Mouse (Mus musculus) MEL (cell line): ENCODE data around the gene 9130019O22Rik.
A peak's percentile ranks its signal among the peaks of the same experiment; 100 is the strongest.

Experiments used
- CTCF ChIP-seq, 3 experiments: IDR thresholded peaks in 2 of 3; conservative IDR thresholded peaks in 1 of 3; 2 replicates each; pipeline ENCODE4 v1.5.1; 2011 to 2012; ENCODE audit warnings: low read length in 3 of 3, low read depth in 2 of 3, mild to moderate bottlenecking in 2 of 3, improper control_type of control experiment in 1 of 3, inconsistent platforms in 1 of 3, mixed read lengths in 1 of 3, moderate library complexity in 1 of 3; ENCODE audit not compliant: control insufficient read depth in 1 of 3, insufficient read depth in 1 of 3, poor library complexity in 1 of 3, severe bottlenecking in 1 of 3
- E2F4 ChIP-seq: IDR thresholded peaks from 2 replicates; pipeline ENCODE4 v1.6.1; 2011; ENCODE audit warnings: low read depth, low read length, improper control_type of control experiment, borderline replicate concordance
- EP300 ChIP-seq, 2 experiments: IDR thresholded peaks; 2 replicates each; pipeline ENCODE4 v1.6.1; 2011; ENCODE audit warnings: improper control_type of control experiment in 2 of 2, low read length in 2 of 2, low read depth in 1 of 2, mild to moderate bottlenecking in 1 of 2
- GABPA ChIP-seq: IDR thresholded peaks from 2 replicates; pipeline ENCODE4 v1.6.1; 2012; ENCODE audit warnings: low read depth, mild to moderate bottlenecking, inconsistent platforms, low read length, improper control_type of control experiment, moderate library complexity
- HCFC1 ChIP-seq: IDR thresholded peaks from 2 replicates; pipeline ENCODE4 v1.6.1; 2012; ENCODE audit warnings: low read depth, mild to moderate bottlenecking, inconsistent platforms, low read length, improper control_type of control experiment, moderate library complexity
- MAX ChIP-seq: IDR thresholded peaks from 2 replicates; pipeline ENCODE4 v1.6.1; 2011; ENCODE audit warnings: low read length, improper control_type of control experiment
- POLR2A ChIP-seq, 2 experiments: IDR thresholded peaks; 2 replicates each; pipeline ENCODE4 v1.6.1; 2011 to 2012; ENCODE audit warnings: low read length in 2 of 2, mild to moderate bottlenecking in 2 of 2, control low read depth in 1 of 2, improper control_type of control experiment in 1 of 2, low read depth in 1 of 2, moderate library complexity in 1 of 2; ENCODE audit not compliant: control insufficient read depth in 1 of 2, insufficient read depth in 1 of 2, poor library complexity in 1 of 2
- POLR2AphosphoS2 ChIP-seq: IDR thresholded peaks from 2 replicates; pipeline ENCODE4 v1.6.1; 2011; ENCODE audit warnings: low read length, improper control_type of control experiment
- POLR2AphosphoS5 ChIP-seq: IDR thresholded peaks from 2 replicates; pipeline ENCODE4 v1.6.1; 2012; ENCODE audit warnings: low read depth, borderline replicate concordance, mild to moderate bottlenecking, inconsistent platforms, low read length, moderate library complexity, mixed read lengths
- SIN3A ChIP-seq: IDR thresholded peaks from 2 replicates; pipeline ENCODE4 v1.6.1; 2012; ENCODE audit warnings: low read length, improper control_type of control experiment, inconsistent platforms
- TCF12 ChIP-seq: IDR thresholded peaks from 2 replicates; pipeline ENCODE4 v1.6.1; 2014; ENCODE audit warnings: low read depth, mild to moderate bottlenecking, inconsistent platforms, low read length, improper control_type of control experiment, moderate library complexity
- ZMIZ1 ChIP-seq: IDR thresholded peaks from 2 replicates; pipeline ENCODE4 v1.6.1; 2012; ENCODE audit warnings: low read depth, mild to moderate bottlenecking, inconsistent platforms, low read length, improper control_type of control experiment, moderate library complexity

DNA sequence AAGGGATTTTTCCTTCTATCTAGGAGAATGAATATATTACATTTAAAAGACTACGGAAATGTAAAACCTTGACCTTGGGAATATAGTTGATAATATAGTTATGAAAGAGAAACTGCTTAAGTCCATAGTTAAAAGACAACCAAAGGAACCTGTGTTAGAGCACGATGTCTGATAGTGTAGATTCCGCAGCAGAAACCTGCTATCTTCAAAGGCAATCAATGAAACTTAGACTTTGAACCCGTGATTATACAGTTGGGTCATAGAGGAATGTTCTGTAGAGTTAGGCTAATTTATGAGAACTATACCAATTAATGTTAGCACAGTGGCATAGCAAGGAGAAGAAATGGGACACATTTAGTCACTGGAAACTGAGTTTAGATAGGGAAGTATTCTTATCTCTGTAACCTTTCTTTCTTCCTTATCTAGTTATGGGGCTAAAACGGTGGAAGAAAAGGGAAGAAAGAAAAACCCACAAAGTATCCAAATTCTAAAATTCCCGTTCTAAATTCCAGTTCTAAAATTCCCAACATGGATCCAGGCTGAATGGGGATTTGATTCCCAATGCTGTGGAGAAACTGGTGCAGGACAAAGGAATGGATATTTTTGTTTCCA is 8.6 kb downstream of the 9130019O22Rik start:
- TF ChIP-seq POLR2AphosphoS2: no peak
- TF ChIP-seq MAX: 0 out of 2 replicates have a peak, but pooled peaks have one; percentile 36
- peak; percentile 52; the same call in 1 of the 2 replicates for TF ChIP-seq HCFC1
- TF ChIP-seq EP300 (IDR thresholded peaks at IDR 0.05; ENCODE audit: low read depth in 1 of 2, low read length in 2 of 2): peak; percentile 82 to 98
- TF ChIP-seq POLR2AphosphoS5: no peak
- TF ChIP-seq CTCF (IDR thresholded peaks at IDR 0.05 in 2 of 3, conservative IDR thresholded peaks at IDR 0.05 in 1 of 3; ENCODE audit: control insufficient read depth in 1 of 3, insufficient read depth in 1 of 3, low read depth in 2 of 3, low read length in 3 of 3, poor library complexity in 1 of 3, severe bottlenecking in 1 of 3): no peak
- peak; percentile 73 for TF ChIP-seq SIN3A
- no peak for TF ChIP-seq POLR2A (IDR thresholded peaks at IDR 0.05; ENCODE audit: control insufficient read depth in 1 of 2, insufficient read depth in 1 of 2, low read depth in 1 of 2, low read length in 2 of 2, poor library complexity in 1 of 2)
- no peak for TF ChIP-seq E2F4
- TF ChIP-seq GABPA: no peak
- TF ChIP-seq ZMIZ1: no peak
- peak; percentile 75 for TF ChIP-seq TCF12
